Mouse (Mus musculus) inflammation-experienced regulatory T-cells, adult 6 months (primary cell): ENCODE results near the gene Hist1h2ai. TPM values are rescaled to one million over a fixed set of nuclear protein-coding genes. Genes with fewer than 3 reads are reported as not detected.
A peak's percentile ranks its signal among the peaks of the same experiment; 100 is the strongest.
"Not testable (repeated sequence)": the region's sequence is repeated elsewhere in the genome, so short reads cannot be mapped to it uniquely, and the experiment has no call there.

Experiments used
- ATAC-seq: one replicate; pipeline ENCODE4 v1.8.0; 2017
- polyA plus RNA-seq, 3 experiments: library from polyadenylated mRNA; unstranded; fragments of 100-300 nt; shearing (Covaris generic); gene quantifications; one replicate each; pipeline ENCODE4 v1.2.1; 2017

Hist1h2ai gene
- polyA plus RNA-seq, 3 experiments from 2014 or later, result 25.0 TPM; not detected in 2

GRCm38 (mm10) chr13:21727948-21728572 lies 11.8 kb downstream of the Hist1h2ai start:
- no peak for ATAC-seq

GRCm38 (mm10) chr13:21729544-21729943 lies 13.3 kb downstream of the Hist1h2ai start:
- ATAC-seq, result no peak

GRCm38 (mm10) chr13:21733466-21733865 lies 17.2 kb downstream of the Hist1h2ai start:
- ATAC-seq, result no peak

GRCm38 (mm10) chr13:21734010-21734905 lies 18.0 kb downstream of the Hist1h2ai start:
- peak; percentile 57 for ATAC-seq

- ATAC-seq, result peak; percentile 74
These were observed 18.9 kb downstream of the Hist1h2ai start, which contains the start of gene Hist1h4j for GRCm38 (mm10) chr13:21734906-21735767. Gene Hist1h4j, plus strand, starts transcription at chr13:21735064.

- no peak for ATAC-seq
These were observed 28.8 kb downstream of the Hist1h2ai start for GRCm38 (mm10) chr13:21745006-21745405.

- ATAC-seq, result no peak
These were observed 33.4 kb downstream of the Hist1h2ai start for GRCm38 (mm10) chr13:21749387-21750158.

GRCm38 (mm10) chr13:21750159-21751017 lies 34.2 kb downstream of the Hist1h2ai start, which contains the start of gene Hist1h4k:
Gene Hist1h4k, minus strand, starts transcription at chr13:21750505.
- peak; percentile 48 for ATAC-seq

- no peak for ATAC-seq
These were observed 35.2 kb downstream of the Hist1h2ai start for GRCm38 (mm10) chr13:21751417-21751816.

- no peak for ATAC-seq
These were observed 35.6 kb downstream of the Hist1h2ai start for GRCm38 (mm10) chr13:21751827-21752226.

- ATAC-seq, result no peak
These were observed 36.1 kb downstream of the Hist1h2ai start for GRCm38 (mm10) chr13:21752356-21752755.

- no peak for ATAC-seq
These were observed 36.9 kb downstream of the Hist1h2ai start for GRCm38 (mm10) chr13:21753051-21753523.

- ATAC-seq, result peak; percentile 94
These were observed 37.5 kb downstream of the Hist1h2ai start, which contains the start of the genes Hist1h2ak and Hist1h2bn for GRCm38 (mm10) chr13:21753524-21754285. Gene Hist1h2ak, minus strand, starts transcription at chr13:21753827. Gene Hist1h2bn, plus strand, starts transcription at chr13:21754123.

GRCm38 (mm10) chr13:21754294-21755001 lies 38.2 kb downstream of the Hist1h2ai start:
- ATAC-seq, result not testable (repeated sequence)

- no peak for ATAC-seq
These were observed 39.5 kb downstream of the Hist1h2ai start for GRCm38 (mm10) chr13:21755707-21756106.
